Mouse (Mus musculus) liver, embryonic 16.5 days (tissue): ENCODE data around the gene Mfsd5. TPM values are rescaled to one million over a fixed set of nuclear protein-coding genes. Genes with fewer than 3 reads are reported as not detected.

Experiments
- ATAC-seq: fragments of 200-750 bp; cut with Nextera tagmentation; 2 replicates; pipeline ENCODE4 v1.8.0; 2017; ENCODE audit warnings: low read depth, mild to moderate bottlenecking, moderate number of reproducible peaks, moderate library complexity
- H3K27ac ChIP-seq: fragments of 300-500 bp; sonication (generic); 2 replicates; pipeline ENCODE4 v1.5.1; 2014; ENCODE audit warnings: mild to moderate bottlenecking, low read length
- H3K27me3 ChIP-seq: fragments of 300-500 bp; sonication (generic); 2 replicates; pipeline ENCODE4 v1.6.1; 2014; ENCODE audit warnings: low read depth, low read length, mixed read lengths; ENCODE audit not compliant: control insufficient read depth, insufficient read depth
- H3K36me3 ChIP-seq: fragments of 300-500 bp; sonication (generic); 2 replicates; pipeline ENCODE4 v1.6.1; 2014; ENCODE audit warnings: mild to moderate bottlenecking; ENCODE audit not compliant: control insufficient read depth, insufficient read depth
- H3K4me1 ChIP-seq: fragments of 300-500 bp; sonication (generic); 2 replicates; pipeline ENCODE4 v1.6.1; 2014; ENCODE audit warnings: low read depth, low read length, mixed read lengths; ENCODE audit not compliant: control insufficient read depth
- H3K4me2 ChIP-seq: fragments of 300-500 bp; sonication (generic); 2 replicates; pipeline ENCODE4 v1.6.1; 2014; ENCODE audit warnings: low read depth, low read length, mixed read lengths
- H3K4me3 ChIP-seq: fragments of 300-500 bp; sonication (generic); 2 replicates; pipeline ENCODE4 v1.5.1; 2014; ENCODE audit warnings: low read depth, mild to moderate bottlenecking, low read length
- H3K9ac ChIP-seq: fragments of 300-500 bp; sonication (generic); 2 replicates; pipeline ENCODE4 v1.6.1; 2014; ENCODE audit warnings: low read depth, low read length
- H3K9me3 ChIP-seq: fragments of 300-500 bp; sonication (generic); replicated peaks from 2 replicates; pipeline ENCODE4 v1.6.1; 2016; ENCODE audit warnings: low read length; ENCODE audit not compliant: control insufficient read depth
- WGBS: fragments of 180-500 bp; shearing (Covaris S2); extraction: QIAGEN DNeasy Blood & Tissue Kit; methylation state at CpG from one replicate; pipeline ENCODE4 v1.1.7; 2014; ENCODE audit not compliant: insufficient replicate concordance; 5-methylcytosine and 5-hydroxymethylcytosine counted together
- polyA plus RNA-seq: library from polyadenylated mRNA; unstranded; fragments of >200 nt; fragmentation: Nextera tagmentation; extraction: Ambion mirVana; gene quantifications from 2 replicates; pipeline ENCODE4 v1.2.1, GENCODE M21; 2015

Gene Mfsd5
- polyA plus RNA-seq, 1 experiment from 2014 or later: 21.3 TPM

- Histone ChIP-seq H3K4me1 (peaks cover 8% of the 10 kb centered on the region), H3K4me2 (peak within 1 kb of the TSS; percentile 75), H3K9ac (peak within 1 kb of the TSS; percentile 89), H3K27ac (peak within 1 kb of the TSS; percentile 78), H3K4me3 (peak within 1 kb of the TSS; percentile 93), H3K9me3 (no peaks in the 10 kb centered on the region), H3K36me3 (peaks cover 23% of the 10 kb centered on the region), H3K27me3 (no peaks in the 10 kb centered on the region)
- peak; percentile 99 for ATAC-seq
- 5% methylated on average over 25 of the region's 25 CpGs for WGBS
These were observed 16.5 kb downstream of the Mfsd5 start, which contains the start of gene Espl1 for GRCm38 (mm10) chr15:102295633-102296367. Gene Espl1 (plus strand): TSS chr15:102296266.

GRCm38 (mm10) chr15:102296368-102297006, 17.2 kb downstream of the Mfsd5 start:
- Histone ChIP-seq H3K27ac (peak overlapping the region; percentile 78), H3K4me2 (peak overlapping the region; percentile 75), H3K4me1 (peaks cover 8% of the 10 kb centered on the region), H3K9me3 (no peaks in the 10 kb centered on the region), H3K9ac (peak overlapping the region; percentile 89), H3K27me3 (no peaks in the 10 kb centered on the region), H3K36me3 (peaks cover 29% of the 10 kb centered on the region), H3K4me3 (peak overlapping the region; percentile 93)
- ATAC-seq: no peak
- WGBS: 2% methylated on average over 24 of the region's 24 CpGs

GRCm38 (mm10) chr15:102302542-102302941, 23.3 kb downstream of the Mfsd5 start:
- no peaks in the 10 kb centered on the region for H3K27me3 ChIP-seq
- no peak overlapping the region for H3K4me2 ChIP-seq
- H3K27ac ChIP-seq: no peak overlapping the region
- ATAC-seq: no peak
- no peak overlapping the region for H3K9ac ChIP-seq
- H3K36me3 ChIP-seq: peaks cover 74% of the 10 kb centered on the region
- no peaks in the 10 kb centered on the region; the same call in 1 of the 2 replicates for H3K4me1 ChIP-seq
- H3K9me3 ChIP-seq: no peaks in the 10 kb centered on the region
- 85% methylated on average over 6 of the region's 6 CpGs for WGBS
- H3K4me3 ChIP-seq: no peak overlapping the region

GRCm38 (mm10) chr15:102308717-102309116, 29.5 kb downstream of the Mfsd5 start:
- H3K36me3 ChIP-seq: peaks cover 73% of the 10 kb centered on the region
- H3K9ac ChIP-seq: no peak overlapping the region
- H3K27me3 ChIP-seq: no peaks in the 10 kb centered on the region
- no peak overlapping the region for H3K4me3 ChIP-seq
- no peak overlapping the region for H3K27ac ChIP-seq
- 85% methylated on average over 9 of the region's 9 CpGs for WGBS
- no peak overlapping the region for H3K4me2 ChIP-seq
- H3K4me1 ChIP-seq: no peaks in the 10 kb centered on the region
- no peak for ATAC-seq
- no peaks in the 10 kb centered on the region for H3K9me3 ChIP-seq

- ATAC-seq: no peak
- no peak overlapping the region for H3K4me2 ChIP-seq
- no peaks in the 10 kb centered on the region for H3K4me1 ChIP-seq
- no peak overlapping the region for H3K9ac ChIP-seq
- 85% methylated on average over 10 of the region's 10 CpGs for WGBS
- H3K36me3 ChIP-seq: peaks cover 71% of the 10 kb centered on the region
- no peak overlapping the region for H3K27ac ChIP-seq
- no peaks in the 10 kb centered on the region for H3K27me3 ChIP-seq
- H3K4me3 ChIP-seq: no peak overlapping the region
- H3K9me3 ChIP-seq: no peaks in the 10 kb centered on the region
These were observed 31.0 kb downstream of the Mfsd5 start for GRCm38 (mm10) chr15:102310074-102310845.

GRCm38 (mm10) chr15:102311489-102311888, 32.2 kb downstream of the Mfsd5 start:
- ATAC-seq: no peak
- H3K4me2 ChIP-seq: no peak overlapping the region
- no peak overlapping the region for H3K9ac ChIP-seq
- H3K9me3 ChIP-seq: no peaks in the 10 kb centered on the region
- H3K4me1 ChIP-seq: no peaks in the 10 kb centered on the region
- H3K27me3 ChIP-seq: no peaks in the 10 kb centered on the region
- peaks cover 71% of the 10 kb centered on the region for H3K36me3 ChIP-seq
- H3K27ac ChIP-seq: no peak overlapping the region
- no peak overlapping the region for H3K4me3 ChIP-seq

- H3K27me3 ChIP-seq: no peaks in the 10 kb centered on the region
- H3K9ac ChIP-seq: no peak overlapping the region
- WGBS: 87% methylated on average over 8 of the region's 8 CpGs
- no peak overlapping the region for H3K4me2 ChIP-seq
- no peaks in the 10 kb centered on the region for H3K9me3 ChIP-seq
- peaks cover 62% of the 10 kb centered on the region for H3K36me3 ChIP-seq
- ATAC-seq: 0 out of 2 replicates have a peak, but pooled peaks have one; percentile 21
- no peaks in the 10 kb centered on the region for H3K4me1 ChIP-seq
- no peak overlapping the region for H3K4me3 ChIP-seq
- no peak overlapping the region for H3K27ac ChIP-seq
These were observed 36.0 kb downstream of the Mfsd5 start for GRCm38 (mm10) chr15:102315292-102315691.

- Histone ChIP-seq H3K9me3 (no peaks in the 10 kb centered on the region), H3K9ac (no peak overlapping the region), H3K27me3 (no peaks in the 10 kb centered on the region), H3K4me2 (no peak overlapping the region), H3K36me3 (peaks cover 70% of the 10 kb centered on the region), H3K4me3 (no peak overlapping the region), H3K4me1 (no peaks in the 10 kb centered on the region), H3K27ac (no peak overlapping the region)
- no peak for ATAC-seq
- 83% methylated on average over 6 of the region's 6 CpGs for WGBS
These were observed 37.0 kb downstream of the Mfsd5 start for GRCm38 (mm10) chr15:102316263-102316662.
